Comparison of ENCODE assay signal across 29 mouse cellular contexts in the genomic region with DNA sequence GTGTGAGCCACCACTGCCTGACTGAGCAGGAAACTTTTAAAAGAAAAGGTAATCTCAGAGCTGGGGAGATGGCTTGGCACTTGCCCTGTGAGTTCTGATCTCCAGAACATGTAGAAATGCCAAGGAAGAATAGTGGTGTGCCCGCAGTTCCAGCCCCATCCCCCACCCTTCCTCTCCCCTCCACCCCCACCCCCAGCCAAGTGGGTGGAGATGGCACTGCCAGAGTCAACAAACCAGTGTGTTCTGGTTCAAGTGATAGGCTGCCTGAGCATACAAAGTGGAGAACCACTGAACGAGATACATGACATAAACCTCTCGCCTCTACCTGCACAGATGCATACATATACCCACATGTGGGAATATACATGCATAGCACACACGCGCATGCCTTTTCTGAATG.
A peak's percentile ranks its signal among the peaks of the same experiment; 100 is the strongest.
DNase-seq lines count a peak whose midpoint lies in the region; TF ChIP-seq lines count a peak whose summit lies in the region.
"Had no signal": no experiment of that assay in that cellular context is flagged by ENCODE, and none has a peak within 500 bp of the region (broad histone marks: within the 10 kb centered on the region; RNA-seq: fewer than 3 reads in every experiment).

No protein-coding gene starts in this region.

- TF ChIP-seq POLR2A in lung, adult 2 months (IDR thresholded peaks at IDR 0.05; ENCODE audit: borderline replicate concordance, extremely low read depth, low read depth, low read length), result no peak
- TF ChIP-seq POLR2A in kidney, adult 2 months (IDR thresholded peaks at IDR 0.05; ENCODE audit: low read depth, low read length), result no peak
- TF ChIP-seq POLR2A in heart, adult 2 months (IDR thresholded peaks at IDR 0.05; ENCODE audit: insufficient read depth, low read depth, low read length), result no peak

- H3K27ac ChIP-seq in kidney, adult 2 months (ENCODE audit: insufficient read depth, low read depth, low read length), result peak overlapping the region; percentile 97
- no peak overlapping the region for H3K27ac ChIP-seq in layer of hippocampus, adult 2 months
- no peak overlapping the region for H3K27ac ChIP-seq in heart, adult 2 months
- H3K27ac ChIP-seq: embryonic facial prominence, embryonic 13.5 days; forebrain, embryonic 13.5 days; gastrocnemius, adult 2 months; heart, embryonic 10.5 days; limb, embryonic 15.5 days; neural tube, embryonic 13.5 days; stomach, embryonic 15.5 days had no signal

- no peaks in the 10 kb centered on the region for H3K79me2 ChIP-seq in heart, adult 2 months (replicated peaks; ENCODE audit: control insufficient read depth, insufficient read depth, low read length)

- H3K4me1 ChIP-seq in lung, adult 2 months (ENCODE audit: control insufficient read depth, insufficient read depth, low read length), result no peaks in the 10 kb centered on the region
- H3K4me1 ChIP-seq in kidney, adult 2 months (ENCODE audit: control insufficient read depth, insufficient read depth, low read length), result peaks cover 41% of the 10 kb centered on the region
- no peaks in the 10 kb centered on the region for H3K4me1 ChIP-seq in heart, adult 2 months (ENCODE audit: control insufficient read depth, insufficient read depth, low read length)
- H3K4me1 ChIP-seq: heart, embryonic 10.5 days; stomach, embryonic 15.5 days had no signal

- 81% methylated on average over 5 of the region's 5 CpGs for WGBS in lung, adult 2 months
- 64% methylated on average over 5 of the region's 5 CpGs for WGBS in kidney, adult 2 months
- WGBS in heart, adult 2 months, result 83% methylated on average over 5 of the region's 5 CpGs

- TF ChIP-seq EP300 in heart, adult 2 months (IDR thresholded peaks at IDR 0.05; ENCODE audit: insufficient read depth, low read depth, low read length), result no peak

- no peak overlapping the region for H3K9ac ChIP-seq in heart, adult 2 months (ENCODE audit: low read depth, low read length)
- H3K9ac ChIP-seq: embryonic facial prominence, embryonic 13.5 days; forebrain, embryonic 13.5 days; limb, embryonic 15.5 days; neural tube, embryonic 13.5 days; stomach, embryonic 15.5 days had no signal

- intact Hi-C loops in heart, adult 2 months (cut with DNase I), result no loop called here

- no peak overlapping the region for H3K4me3 ChIP-seq in lung, adult 2 months (replicated peaks; ENCODE audit: extremely low read depth, low read depth, low read length)
- no peak overlapping the region for H3K4me3 ChIP-seq in kidney, adult 2 months (ENCODE audit: insufficient read depth, low read depth, low read length)
- H3K4me3 ChIP-seq in layer of hippocampus, adult 2 months, result no peak overlapping the region
- H3K4me3 ChIP-seq in heart, adult 2 months, result no peak overlapping the region
- H3K4me3 ChIP-seq: embryonic facial prominence, embryonic 13.5 days; erythroblast, embryonic 14.5 days; forebrain, embryonic 13.5 days; gastrocnemius, adult 2 months; heart, embryonic 10.5 days; limb, embryonic 15.5 days; neural tube, embryonic 13.5 days; stomach, embryonic 15.5 days had no signal

- peak; percentile 12 for DNase-seq in lung, adult 2 months
- DNase-seq in lung, postnatal 10 days, result no peak
- peak; percentile 72 for DNase-seq in kidney, adult 2 months
- peak; percentile 38 for DNase-seq in kidney, postnatal 10 days
- DNase-seq in cerebellum, adult 18-20 months, result no peak
- no peak for DNase-seq in layer of hippocampus, adult 2 months (ENCODE audit: low spot score in 2 of 2)
- DNase-seq in heart, adult 2 months, result no peak
- DNase-seq: adrenal gland, adult 2 months; B cell, adult 2 months; cerebellum, adult 11-12 months; cerebellum, postnatal 25 days; gastrocnemius, adult 2 months; heart, postnatal 4 days; left cerebral cortex, postnatal 4 days; lung, postnatal 4 days; midbrain, embryonic 14.5 days; right cerebral cortex, adult 18-20 months; right cerebral cortex, postnatal 4 days; thymus, postnatal 36 days had no signal

- no peaks in the 10 kb centered on the region for H3K36me3 ChIP-seq in kidney, adult 2 months (ENCODE audit: control insufficient read depth, insufficient read depth, low read length)
- no peaks in the 10 kb centered on the region for H3K36me3 ChIP-seq in heart, adult 2 months (ENCODE audit: control insufficient read depth, insufficient read depth, low read length)
- H3K36me3 ChIP-seq: G1E; stomach, embryonic 15.5 days had no signal

- TF ChIP-seq CTCF in lung, adult 2 months (IDR thresholded peaks at IDR 0.05; ENCODE audit: insufficient read depth, low read length), result no peak
- no peak for TF ChIP-seq CTCF in kidney, adult 2 months (conservative IDR thresholded peaks at IDR 0.05; ENCODE audit: insufficient read depth, insufficient read length, low read depth, low read length)
- TF ChIP-seq CTCF in layer of hippocampus, adult 2 months (conservative IDR thresholded peaks at IDR 0.05), result no peak
- TF ChIP-seq CTCF in heart, adult 2 months (IDR thresholded peaks at IDR 0.05), result no peak

- no peaks in the 10 kb centered on the region for H3K27me3 ChIP-seq in kidney, adult 2 months (replicated peaks; ENCODE audit: control insufficient read depth, insufficient read depth, low read length)
- H3K27me3 ChIP-seq in heart, adult 2 months (ENCODE audit: control insufficient read depth, insufficient read depth, low read length), result no peaks in the 10 kb centered on the region
- H3K27me3 ChIP-seq: CH12.LX; embryonic facial prominence, embryonic 13.5 days; forebrain, embryonic 13.5 days; limb, embryonic 15.5 days; neural tube, embryonic 13.5 days; Patski; stomach, embryonic 15.5 days had no signal

Comparison
In these comparisons a context has a peak if more than half of its experiments do, and no peak if none do; other contexts are left out.
1. DNase-seq: peak in lung, adult 2 months (single experiment), kidney, adult 2 months (single experiment) and kidney, postnatal 10 days (single experiment); none in lung, postnatal 10 days (single experiment), cerebellum, adult 18-20 months (0 of 2), layer of hippocampus, adult 2 months (0 of 2) and heart, adult 2 months (0 of 2).